Mouse (Mus musculus): ENCODE results near the gene Klra9. TPM values are rescaled to one million over a fixed set of nuclear protein-coding genes. Genes with fewer than 3 reads are reported as not detected.
"Not testable (repeated sequence)": the region's sequence is repeated elsewhere in the genome, so short reads cannot be mapped to it uniquely, and the experiment has no call there.

Klra9 gene
- polyA plus RNA-seq (2014; fragmentation: Nextera tagmentation; extraction: Ambion mirVana), result not detected in 2 replicates

DNA sequence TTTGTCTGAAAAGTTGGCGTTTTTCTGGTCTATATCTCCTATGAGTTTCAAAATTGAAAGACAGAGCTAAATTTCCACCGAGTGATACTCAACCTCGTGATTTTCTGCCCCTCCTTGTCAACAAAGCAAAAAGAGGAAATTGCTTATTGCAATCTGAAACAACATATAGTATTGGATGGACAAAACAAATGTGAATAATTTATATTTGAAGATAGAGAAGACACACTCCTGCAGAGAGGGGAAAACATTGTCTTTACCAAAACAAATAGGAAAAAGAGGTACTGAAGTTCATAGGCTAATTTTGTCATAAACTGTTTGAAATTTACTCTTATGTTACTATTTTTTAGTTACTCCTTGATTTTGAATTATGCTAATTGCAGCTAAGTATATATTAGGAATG lies at the start of gene Klra9:
TSS of gene Klra9 (minus strand) at position 101 of the 400 bp plus-strand sequence.
- 61% methylated on average over 3 of the region's 3 CpGs for WGBS
- DNase-seq (ENCODE audit: low spot score); ATAC-seq (replicated peaks; ENCODE audit: low FRiP score, low TSS enrichment, low read depth); H3K4me1 ChIP-seq (replicated peaks; ENCODE audit: control insufficient read depth, insufficient read depth, low read length); H3K9me3 ChIP-seq (ENCODE audit: control insufficient read depth, low read length); H3K27me3 ChIP-seq (replicated peaks; ENCODE audit: control insufficient read depth, insufficient read depth, low read length); H3K36me3 ChIP-seq (ENCODE audit: control insufficient read depth, insufficient read depth, low read length); H3K4me2 ChIP-seq (ENCODE audit: low read length); H3K4me3 ChIP-seq (ENCODE audit: low read depth, low read length); H3K9ac ChIP-seq (ENCODE audit: low read length); H3K27ac ChIP-seq (ENCODE audit: low read depth): not testable (repeated sequence)

DNA sequence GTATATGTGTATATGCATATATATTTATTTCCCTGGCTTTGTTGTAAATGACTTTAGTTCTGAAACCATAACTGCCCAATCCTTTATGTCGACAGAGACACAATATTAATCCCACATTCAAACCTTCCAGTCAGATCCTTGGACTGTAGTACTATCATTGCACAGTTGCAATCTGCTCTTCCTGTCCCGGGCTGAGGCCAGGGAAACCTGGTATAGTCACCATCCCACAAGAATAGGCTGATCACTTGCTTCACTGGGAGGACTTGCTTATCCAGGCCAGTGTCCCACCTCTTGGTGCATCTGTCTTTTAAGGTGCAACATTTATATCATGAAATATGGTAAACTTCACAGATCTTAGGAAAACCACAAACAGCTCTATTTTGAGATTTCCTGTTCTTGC lies 44.6 kb upstream of the Klra9 start:
- ATAC-seq (replicated peaks; ENCODE audit: low FRiP score, low TSS enrichment, low read depth) (no peak), DNase-seq (ENCODE audit: low spot score) (no peak)
- no peaks in the 10 kb centered on the region for H3K4me1 ChIP-seq (replicated peaks; ENCODE audit: control insufficient read depth, insufficient read depth, low read length)
- no peak overlapping the region for H3K4me2 ChIP-seq (ENCODE audit: low read length)
- no peaks in the 10 kb centered on the region for H3K36me3 ChIP-seq (ENCODE audit: control insufficient read depth, insufficient read depth, low read length)
- no peaks in the 10 kb centered on the region for H3K9me3 ChIP-seq (ENCODE audit: control insufficient read depth, low read length)
- H3K4me3 ChIP-seq (ENCODE audit: low read depth, low read length), result no peak overlapping the region
- WGBS, result 67% methylated on average over 2 of the region's 2 CpGs
- no peak overlapping the region for H3K27ac ChIP-seq (ENCODE audit: low read depth)
- H3K27me3 ChIP-seq (replicated peaks; ENCODE audit: control insufficient read depth, insufficient read depth, low read length), result no peaks in the 10 kb centered on the region
- no peak overlapping the region for H3K9ac ChIP-seq (ENCODE audit: low read length)

DNA sequence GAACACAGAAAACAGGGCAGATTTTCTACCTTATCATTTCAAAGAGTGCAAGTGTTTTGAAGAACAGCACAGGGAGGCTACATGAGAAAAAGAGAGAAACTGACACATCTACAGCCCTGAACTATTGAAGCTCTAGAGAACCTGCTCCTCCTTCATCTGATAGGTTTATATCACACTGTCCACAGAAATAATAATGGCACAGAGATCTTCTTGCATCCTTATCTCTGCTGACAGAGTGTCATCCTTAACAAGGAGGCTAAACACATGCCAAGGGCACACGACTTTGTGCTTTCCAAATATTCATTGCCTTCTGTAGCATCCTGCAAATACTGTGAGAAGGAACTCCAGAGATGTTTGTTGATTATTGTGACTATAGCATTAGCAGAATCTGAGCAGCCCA lies 43.7 kb upstream of the Klra9 start:
- Histone ChIP-seq H3K27ac (ENCODE audit: low read depth) (no peak overlapping the region), H3K9ac (ENCODE audit: low read length) (no peak overlapping the region), H3K27me3 (replicated peaks; ENCODE audit: control insufficient read depth, insufficient read depth, low read length) (no peaks in the 10 kb centered on the region), H3K4me2 (ENCODE audit: low read length) (no peak overlapping the region), H3K4me3 (ENCODE audit: low read depth, low read length) (no peak overlapping the region), H3K36me3 (ENCODE audit: control insufficient read depth, insufficient read depth, low read length) (no peaks in the 10 kb centered on the region), H3K4me1 (replicated peaks; ENCODE audit: control insufficient read depth, insufficient read depth, low read length) (no peaks in the 10 kb centered on the region), H3K9me3 (ENCODE audit: control insufficient read depth, low read length) (0 out of 2 replicates have a peak, but pooled peaks cover 3% of the 10 kb centered on the region)
- WGBS, result 33% methylated on average over 1 of the region's 1 CpGs
- no peak for DNase-seq (ENCODE audit: low spot score)
- no peak for ATAC-seq (replicated peaks; ENCODE audit: low FRiP score, low TSS enrichment, low read depth)

DNA sequence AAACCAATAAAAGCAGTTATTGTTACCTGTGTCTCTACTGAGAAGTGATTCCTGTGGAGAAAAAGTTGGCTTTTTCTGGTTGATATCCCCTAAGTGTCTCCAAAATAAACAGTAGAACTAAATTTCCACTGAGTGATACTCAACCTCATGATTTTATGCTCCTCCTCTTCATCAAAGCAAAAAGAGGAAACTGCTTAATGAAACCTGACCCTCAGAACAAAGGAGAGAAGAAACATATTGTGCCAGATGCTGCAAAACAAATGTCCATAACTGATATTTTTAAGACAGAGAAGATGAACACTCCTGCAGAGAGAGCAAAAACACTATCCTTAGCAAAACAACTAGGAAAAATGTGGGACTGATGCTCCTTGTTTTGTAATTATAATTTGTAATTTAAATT lies 40.3 kb upstream of the Klra9 start, which contains the start of gene Klra7:
TSS of gene Klra7 (minus strand) at position 101 of the 400 bp plus-strand sequence.
- H3K4me3 ChIP-seq (ENCODE audit: low read depth, low read length), result no peak within 1 kb of the TSS
- H3K27ac ChIP-seq (ENCODE audit: low read depth), result no peak within 1 kb of the TSS
- no peaks in the 10 kb centered on the region for H3K4me1 ChIP-seq (replicated peaks; ENCODE audit: control insufficient read depth, insufficient read depth, low read length)
- DNase-seq (ENCODE audit: low spot score), result no peak
- H3K4me2 ChIP-seq (ENCODE audit: low read length), result no peak within 1 kb of the TSS
- 0 out of 2 replicates have a peak, but pooled peaks cover 3% of the 10 kb centered on the region for H3K9me3 ChIP-seq (ENCODE audit: control insufficient read depth, low read length)
- no peak within 1 kb of the TSS for H3K9ac ChIP-seq (ENCODE audit: low read length)
- H3K27me3 ChIP-seq (replicated peaks; ENCODE audit: control insufficient read depth, insufficient read depth, low read length), result no peaks in the 10 kb centered on the region
- ATAC-seq (replicated peaks; ENCODE audit: low FRiP score, low TSS enrichment, low read depth), result no peak
- no peaks in the 10 kb centered on the region for H3K36me3 ChIP-seq (ENCODE audit: control insufficient read depth, insufficient read depth, low read length)

DNA sequence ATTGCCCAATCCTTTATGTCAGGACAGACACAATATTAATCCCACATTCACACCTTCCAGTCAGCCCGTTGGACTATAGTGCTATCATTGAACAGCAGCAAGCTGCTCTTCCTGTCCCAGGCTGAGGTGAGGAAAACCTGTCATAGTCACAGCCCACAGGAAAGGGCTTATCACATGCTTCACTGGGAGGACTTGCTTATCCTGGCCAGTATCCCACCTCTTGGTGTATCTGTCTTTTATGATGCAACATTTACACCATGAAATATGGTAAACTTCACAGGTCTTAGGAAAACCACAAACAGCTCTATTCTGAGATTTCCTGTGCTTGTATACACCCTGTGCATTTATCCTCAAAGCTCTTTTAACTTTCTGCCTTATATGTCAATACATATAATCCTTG lies 4.5 kb upstream of the Klra9 start:
- H3K27me3 ChIP-seq (replicated peaks; ENCODE audit: control insufficient read depth, insufficient read depth, low read length); ATAC-seq (replicated peaks; ENCODE audit: low FRiP score, low TSS enrichment, low read depth); H3K4me1 ChIP-seq (replicated peaks; ENCODE audit: control insufficient read depth, insufficient read depth, low read length); DNase-seq (ENCODE audit: low spot score); H3K9ac ChIP-seq (ENCODE audit: low read length); H3K36me3 ChIP-seq (ENCODE audit: control insufficient read depth, insufficient read depth, low read length); H3K4me2 ChIP-seq (ENCODE audit: low read length); H3K9me3 ChIP-seq (ENCODE audit: control insufficient read depth, low read length); H3K27ac ChIP-seq (ENCODE audit: low read depth); H3K4me3 ChIP-seq (ENCODE audit: low read depth, low read length): not testable (repeated sequence)
- WGBS, result 88% methylated on average over 1 of the region's 1 CpGs

DNA sequence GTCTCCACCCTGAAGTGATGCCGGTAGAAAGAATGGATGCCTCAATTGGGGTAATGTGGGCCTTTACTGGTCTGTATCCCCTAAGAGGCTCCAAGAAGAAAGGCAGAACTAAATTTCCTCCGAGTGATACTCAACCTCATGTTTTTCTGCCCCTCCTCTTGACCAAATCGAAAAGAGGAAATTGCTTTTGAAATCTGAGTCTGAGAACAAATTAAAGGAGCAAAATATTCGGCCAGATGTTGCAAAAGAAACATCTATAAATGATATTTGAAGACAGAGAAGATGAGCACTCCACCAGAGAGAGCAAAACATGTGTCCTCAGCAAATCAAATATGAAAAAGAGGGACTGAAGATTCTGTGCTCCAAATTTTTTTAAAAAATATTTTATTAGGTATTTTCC lies 63.1 kb downstream of the Klra9 start, which contains the start of gene Klra8:
TSS of gene Klra8 (minus strand) at position 101 of the 400 bp plus-strand sequence.
- not testable (repeated sequence) for DNase-seq (ENCODE audit: low spot score); H3K27me3 ChIP-seq (replicated peaks; ENCODE audit: control insufficient read depth, insufficient read depth, low read length); H3K36me3 ChIP-seq (ENCODE audit: control insufficient read depth, insufficient read depth, low read length); H3K4me2 ChIP-seq (ENCODE audit: low read length); H3K9me3 ChIP-seq (ENCODE audit: control insufficient read depth, low read length); H3K4me3 ChIP-seq (ENCODE audit: low read depth, low read length); H3K9ac ChIP-seq (ENCODE audit: low read length); H3K4me1 ChIP-seq (replicated peaks; ENCODE audit: control insufficient read depth, insufficient read depth, low read length); ATAC-seq (replicated peaks; ENCODE audit: low FRiP score, low TSS enrichment, low read depth); H3K27ac ChIP-seq (ENCODE audit: low read depth)
- 75% methylated on average over 4 of the region's 4 CpGs for WGBS

Other genes with a start within 250 kb of the Klra9 start
- gene Klra6, start 166.2 kb downstream of the Klra9 start, polyA plus RNA-seq (2014; fragmentation: Nextera tagmentation; extraction: Ambion mirVana), result not detected in 2 replicates
- gene Klra4, start 125.8 kb downstream of the Klra9 start, polyA plus RNA-seq (2014; fragmentation: Nextera tagmentation; extraction: Ambion mirVana), result not detected in 2 replicates
- not detected in 2 replicates for gene Klra8, start 63.2 kb downstream of the Klra9 start, polyA plus RNA-seq (2014; fragmentation: Nextera tagmentation; extraction: Ambion mirVana)
- gene Klra7, start 40.2 kb upstream of the Klra9 start, polyA plus RNA-seq (2014; fragmentation: Nextera tagmentation; extraction: Ambion mirVana), result not detected in 2 replicates
- not detected in 2 replicates for gene Klra10, start 88.8 kb upstream of the Klra9 start, polyA plus RNA-seq (2014; fragmentation: Nextera tagmentation; extraction: Ambion mirVana)
- not detected in 2 replicates for gene Klra3, start 144.5 kb upstream of the Klra9 start, polyA plus RNA-seq (2014; fragmentation: Nextera tagmentation; extraction: Ambion mirVana)
- gene Klra1, start 193.8 kb upstream of the Klra9 start, polyA plus RNA-seq (2014; fragmentation: Nextera tagmentation; extraction: Ambion mirVana), result not detected in 2 replicates